Mouse (Mus musculus) liver, embryonic 12.5 days (tissue): ENCODE measurements around the gene Musk. TPM values are rescaled to one million over a fixed set of nuclear protein-coding genes. Genes with fewer than 3 reads are reported as not detected.
"Not testable (repeated sequence)": the region's sequence is repeated elsewhere in the genome, so short reads cannot be mapped to it uniquely, and the experiment has no call there.

Experiments
- ATAC-seq: fragments of 200-750 bp; cut with Nextera tagmentation; 2 replicates; pipeline ENCODE4 v1.8.0; 2017; ENCODE audit warnings: moderate number of reproducible peaks, mild to moderate bottlenecking, moderate library complexity
- H3K27ac ChIP-seq: fragments of 300-500 bp; sonication (generic); 2 replicates; pipeline ENCODE4 v1.5.1; 2016; ENCODE audit warnings: mild to moderate bottlenecking
- H3K27me3 ChIP-seq: fragments of 300-500 bp; sonication (generic); replicated peaks from 2 replicates; pipeline ENCODE4 v1.6.1; 2016; ENCODE audit warnings: mild to moderate bottlenecking, moderate library complexity
- H3K36me3 ChIP-seq: fragments of 300-500 bp; sonication (generic); 2 replicates; pipeline ENCODE4 v1.6.1; 2016; ENCODE audit warnings: mild to moderate bottlenecking, moderate library complexity
- H3K4me1 ChIP-seq: fragments of 300-500 bp; sonication (generic); 2 replicates; pipeline ENCODE4 v1.6.1; 2016
- H3K4me2 ChIP-seq: fragments of 300-500 bp; sonication (generic); 2 replicates; pipeline ENCODE4 v1.6.1; 2016; ENCODE audit warnings: mild to moderate bottlenecking, moderate library complexity
- H3K4me3 ChIP-seq: fragments of 300-500 bp; sonication (generic); 2 replicates; pipeline ENCODE4 v1.5.1; 2016; ENCODE audit warnings: mild to moderate bottlenecking, moderate library complexity
- H3K9ac ChIP-seq: fragments of 300-500 bp; sonication (generic); 2 replicates; pipeline ENCODE4 v1.6.1; 2016; ENCODE audit warnings: mild to moderate bottlenecking, moderate library complexity
- H3K9me3 ChIP-seq: fragments of 300-500 bp; sonication (generic); replicated peaks from 2 replicates; pipeline ENCODE4 v1.6.1; 2016; ENCODE audit warnings: mild to moderate bottlenecking, moderate library complexity
- WGBS: fragments of 180-500 bp; shearing (Covaris S2); methylation state at CpG from one replicate; pipeline ENCODE4 v1.1.7; 2016; ENCODE audit not compliant: insufficient replicate concordance; 5-methylcytosine and 5-hydroxymethylcytosine counted together
- polyA plus RNA-seq: library from polyadenylated mRNA; unstranded; fragments of >200 nt; fragmentation: Nextera tagmentation; extraction: Ambion mirVana; gene quantifications from 2 replicates; pipeline ENCODE4 v1.2.1, GENCODE M21; 2016

Gene Musk
- polyA plus RNA-seq = 0.05 and 0.06 TPM in 2 replicates

DNA sequence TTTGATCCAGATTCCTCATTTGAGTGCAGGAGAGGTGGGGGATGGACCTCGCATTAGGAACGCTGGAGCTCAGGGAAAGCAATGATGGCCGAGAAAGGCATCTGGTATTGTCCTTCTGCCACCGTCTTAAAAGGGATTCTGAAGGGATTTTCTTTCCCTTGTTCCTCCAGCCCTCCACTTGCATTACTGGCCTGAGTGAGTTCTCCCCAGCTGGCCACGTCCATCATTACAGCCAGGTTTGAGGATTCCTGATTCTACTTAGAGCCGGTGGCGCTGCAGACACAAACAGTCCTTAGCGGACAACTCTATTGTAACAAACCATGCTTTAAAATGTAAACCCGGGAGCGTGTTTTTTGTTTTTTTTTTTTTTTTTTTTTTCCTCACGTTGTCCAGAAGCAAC is at the start of gene Musk:
Gene Musk, plus strand, starts transcription at position 274 of the 400 bp plus-strand sequence.
- H3K4me3 ChIP-seq = no peak within 1 kb of the TSS
- H3K9me3 ChIP-seq = no peaks in the 10 kb centered on the region
- H3K4me2 ChIP-seq = no peak within 1 kb of the TSS
- H3K27me3 ChIP-seq = no peaks in the 10 kb centered on the region
- 76% methylated on average over 11 of the region's 11 CpGs for WGBS
- no peak within 1 kb of the TSS for H3K9ac ChIP-seq
- no peaks in the 10 kb centered on the region for H3K36me3 ChIP-seq
- H3K4me1 ChIP-seq = no peaks in the 10 kb centered on the region
- ATAC-seq = no peak
- H3K27ac ChIP-seq = no peak within 1 kb of the TSS

DNA sequence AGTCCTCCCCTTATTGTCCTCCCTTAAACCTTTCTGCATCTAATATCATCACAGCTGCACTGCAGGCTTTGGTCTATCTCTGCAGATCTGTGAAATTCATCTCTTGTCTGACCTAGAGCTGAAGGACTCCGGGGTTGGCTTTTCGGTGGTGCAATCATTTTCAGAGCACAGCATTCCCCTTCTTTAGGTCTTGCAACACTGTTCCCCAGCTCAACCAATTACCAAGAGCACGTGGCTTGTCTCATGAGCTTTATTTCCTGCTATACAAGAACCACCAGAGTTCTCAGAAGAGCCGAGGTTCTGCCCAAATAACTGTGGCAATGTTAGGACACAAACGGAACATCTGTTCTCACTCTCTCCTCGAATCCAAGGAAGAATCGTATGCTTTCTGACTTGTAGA is 45.3 kb upstream of the Musk start:
- no peak overlapping the region for H3K4me3 ChIP-seq
- no peaks in the 10 kb centered on the region for H3K9me3 ChIP-seq
- no peak overlapping the region for H3K27ac ChIP-seq
- H3K4me2 ChIP-seq = no peak overlapping the region
- H3K27me3 ChIP-seq = no peaks in the 10 kb centered on the region
- H3K4me1 ChIP-seq = no peaks in the 10 kb centered on the region
- WGBS = 68% methylated on average over 7 of the region's 7 CpGs
- no peaks in the 10 kb centered on the region for H3K36me3 ChIP-seq
- H3K9ac ChIP-seq = no peak overlapping the region
- no peak for ATAC-seq

DNA sequence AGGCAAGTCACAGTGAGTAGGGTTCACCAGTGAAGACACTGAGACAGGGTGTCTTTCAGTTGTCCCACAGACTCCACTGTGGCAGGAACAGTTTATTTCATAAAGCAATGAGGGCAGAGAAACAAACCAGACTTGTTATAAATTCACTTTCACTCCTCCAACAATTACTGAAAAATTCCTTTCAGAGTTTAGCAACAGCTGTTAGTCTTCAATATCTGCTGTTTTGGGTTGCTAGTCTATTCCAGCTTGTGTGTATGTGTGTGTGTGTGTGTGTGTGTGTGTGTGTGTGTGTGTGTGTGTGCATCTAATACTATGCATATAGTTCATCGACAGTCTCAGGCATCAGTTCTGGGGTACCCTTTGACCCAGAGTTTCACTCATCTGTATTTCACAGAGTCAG is 40.2 kb upstream of the Musk start:
- no peaks in the 10 kb centered on the region for H3K36me3 ChIP-seq
- H3K4me3 ChIP-seq = no peak overlapping the region
- no peak overlapping the region for H3K4me2 ChIP-seq
- H3K27ac ChIP-seq = no peak overlapping the region
- WGBS = 93% methylated on average over 1 of the region's 1 CpGs
- H3K4me1 ChIP-seq = no peaks in the 10 kb centered on the region
- no peaks in the 10 kb centered on the region for H3K9me3 ChIP-seq
- no peaks in the 10 kb centered on the region for H3K27me3 ChIP-seq
- no peak overlapping the region for H3K9ac ChIP-seq
- ATAC-seq = no peak

DNA sequence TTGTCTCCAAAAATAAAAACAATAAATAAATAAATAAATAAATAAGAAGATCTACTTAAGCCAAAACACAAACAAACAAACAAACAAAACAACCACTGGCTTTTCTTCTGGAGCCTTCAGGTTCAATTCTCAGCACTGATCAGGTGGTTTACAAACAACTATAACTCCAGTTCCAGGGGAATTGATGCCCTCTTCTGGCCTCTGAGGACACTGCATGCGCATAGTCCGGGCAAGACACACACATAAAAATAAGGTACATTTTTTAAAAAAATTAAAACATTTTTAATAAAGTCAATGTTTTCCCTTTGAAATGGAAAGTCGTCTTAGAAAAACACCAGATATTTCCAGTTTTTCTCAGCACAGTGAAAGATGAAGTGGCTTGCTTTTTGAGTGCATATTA is 33.4 kb upstream of the Musk start:
- Histone ChIP-seq H3K4me2 (no peak overlapping the region), H3K4me1 (no peaks in the 10 kb centered on the region), H3K4me3 (no peak overlapping the region), H3K27ac (no peak overlapping the region), H3K9ac (no peak overlapping the region), H3K36me3 (no peaks in the 10 kb centered on the region), H3K9me3 (no peaks in the 10 kb centered on the region), H3K27me3 (no peaks in the 10 kb centered on the region)
- 75% methylated on average over 3 of the region's 3 CpGs for WGBS
- no peak for ATAC-seq

DNA sequence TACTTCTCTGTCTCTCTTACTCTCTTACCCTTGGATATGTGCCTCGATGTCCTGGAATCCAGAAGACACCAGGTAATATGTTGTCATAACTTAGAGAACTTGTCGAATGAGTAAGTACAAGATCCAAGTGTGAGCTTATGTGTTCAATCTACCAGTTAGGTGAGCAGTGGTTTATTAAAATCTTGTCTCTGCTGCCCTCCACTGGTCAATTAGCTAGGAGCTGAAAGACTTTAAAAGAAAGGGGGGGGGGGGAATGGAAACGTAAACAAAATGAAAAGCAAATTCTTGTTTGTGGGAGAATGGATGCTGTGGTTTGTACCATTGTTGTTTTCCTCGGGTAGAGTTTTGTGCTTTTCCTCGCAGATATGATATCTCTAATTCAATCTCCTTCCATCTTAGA is 32.4 kb upstream of the Musk start:
- H3K27me3 ChIP-seq = no peaks in the 10 kb centered on the region
- no peaks in the 10 kb centered on the region for H3K36me3 ChIP-seq
- no peaks in the 10 kb centered on the region for H3K4me1 ChIP-seq
- H3K9ac ChIP-seq = no peak overlapping the region
- no peak overlapping the region for H3K27ac ChIP-seq
- H3K9me3 ChIP-seq = no peaks in the 10 kb centered on the region
- H3K4me2 ChIP-seq = no peak overlapping the region
- no peak overlapping the region for H3K4me3 ChIP-seq
- WGBS = 24% methylated on average over 5 of the region's 5 CpGs
- ATAC-seq = no peak

DNA sequence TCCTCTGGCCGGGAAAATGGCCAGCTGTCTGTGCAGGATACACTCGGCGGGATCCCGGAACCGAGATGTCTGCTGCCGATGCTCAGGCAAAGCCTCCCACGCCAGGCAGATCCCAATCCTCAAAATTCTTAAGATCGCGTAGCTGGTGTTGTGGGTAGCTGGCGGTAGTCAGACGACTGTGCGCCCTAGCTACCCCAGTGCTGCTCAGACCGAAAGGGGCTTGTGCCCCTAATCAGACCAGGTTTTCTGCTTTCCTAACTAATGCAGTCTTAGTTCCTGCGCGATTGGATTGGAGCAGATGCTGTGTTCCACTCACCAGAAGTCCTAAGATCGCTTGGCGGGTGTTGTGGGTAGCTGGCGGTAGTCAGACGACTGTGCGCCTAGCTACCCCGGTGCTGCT is 25.0 kb upstream of the Musk start:
- 83% methylated on average over 21 of the region's 21 CpGs for WGBS
- H3K36me3 ChIP-seq, H3K27ac ChIP-seq, ATAC-seq, H3K4me3 ChIP-seq, H3K4me1 ChIP-seq, H3K4me2 ChIP-seq, H3K9ac ChIP-seq, H3K9me3 ChIP-seq, H3K27me3 ChIP-seq: not testable (repeated sequence)

DNA sequence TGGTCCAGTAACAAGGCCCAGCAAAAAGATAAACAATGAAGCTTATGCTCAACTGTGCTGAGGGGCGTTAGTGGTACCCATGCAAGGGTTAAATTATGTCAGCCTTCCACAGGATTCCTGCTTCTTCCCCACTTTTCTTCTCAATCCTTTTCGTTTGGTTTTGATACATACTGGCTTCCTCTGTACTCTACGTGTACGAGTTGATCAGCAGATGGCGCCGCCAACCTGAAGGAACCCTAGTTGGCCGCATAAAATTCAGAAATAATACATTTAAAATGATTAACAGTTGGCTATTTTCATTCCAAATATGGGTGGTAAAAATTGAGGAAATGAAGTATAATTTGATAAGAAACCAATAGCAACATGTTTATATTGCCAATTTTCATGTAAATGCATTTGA is 19.5 kb upstream of the Musk start:
- Histone ChIP-seq H3K4me1 (no peaks in the 10 kb centered on the region), H3K27me3 (no peaks in the 10 kb centered on the region), H3K4me3 (no peak overlapping the region), H3K9ac (no peak overlapping the region), H3K27ac (no peak overlapping the region), H3K36me3 (no peaks in the 10 kb centered on the region), H3K9me3 (no peaks in the 10 kb centered on the region), H3K4me2 (no peak overlapping the region)
- WGBS = 61% methylated on average over 7 of the region's 7 CpGs
- no peak for ATAC-seq

DNA sequence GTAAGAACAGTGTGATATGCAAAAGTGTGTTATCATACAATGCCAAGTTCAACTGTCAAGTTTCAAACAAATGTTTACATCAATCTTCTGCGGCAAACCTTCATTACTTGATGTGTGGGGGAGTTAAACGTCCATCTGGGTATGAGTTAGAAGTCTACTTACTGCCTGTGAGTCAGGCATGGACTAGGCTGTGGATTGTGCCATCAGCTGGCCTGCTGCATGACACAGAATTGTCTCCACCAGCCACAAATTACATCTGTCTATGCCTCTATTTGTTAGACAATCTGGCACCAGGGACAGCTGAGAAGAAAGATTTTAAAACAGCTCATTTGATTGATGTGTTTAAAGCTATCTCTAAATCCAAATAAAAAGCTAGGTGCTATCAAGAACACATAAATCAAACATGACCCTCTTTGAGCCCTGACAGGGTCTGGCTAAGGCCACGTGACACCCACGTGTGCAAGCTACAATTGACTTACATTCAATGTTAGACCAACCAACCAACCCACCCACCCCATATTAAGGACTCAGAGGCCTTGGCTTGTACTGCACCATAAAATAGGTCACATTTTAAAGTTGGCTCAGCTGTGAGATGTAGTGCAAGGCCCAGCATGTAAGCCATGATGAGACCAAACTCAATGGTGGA is 16.7 kb upstream of the Musk start:
- WGBS = 52% methylated on average over 4 of the region's 4 CpGs
- Histone ChIP-seq H3K4me2 (no peak overlapping the region), H3K27me3 (no peaks in the 10 kb centered on the region), H3K36me3 (no peaks in the 10 kb centered on the region), H3K9ac (no peak overlapping the region), H3K9me3 (no peaks in the 10 kb centered on the region), H3K27ac (no peak overlapping the region), H3K4me1 (no peaks in the 10 kb centered on the region), H3K4me3 (no peak overlapping the region)
- no peak for ATAC-seq

DNA sequence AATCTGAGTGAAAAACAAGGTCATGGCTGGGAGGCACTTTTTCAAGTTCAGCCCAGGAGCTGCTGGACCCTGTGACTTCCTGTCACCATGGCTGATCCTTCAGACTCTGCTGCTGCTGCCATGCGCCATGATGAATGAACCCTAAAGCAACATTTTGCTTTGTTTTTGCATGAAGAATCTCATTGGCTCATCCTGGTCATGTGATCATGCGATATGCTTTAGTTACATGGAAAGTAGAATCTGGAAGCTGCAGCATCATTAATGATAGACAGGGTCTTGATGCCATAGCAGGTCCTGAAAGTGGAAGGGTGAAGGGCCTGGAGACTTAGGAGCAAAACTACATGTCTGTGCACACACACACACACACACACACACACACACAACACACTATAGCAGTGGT is 15.8 kb upstream of the Musk start:
- WGBS = 72% methylated on average over 2 of the region's 2 CpGs
- H3K27me3 ChIP-seq = no peaks in the 10 kb centered on the region

DNA sequence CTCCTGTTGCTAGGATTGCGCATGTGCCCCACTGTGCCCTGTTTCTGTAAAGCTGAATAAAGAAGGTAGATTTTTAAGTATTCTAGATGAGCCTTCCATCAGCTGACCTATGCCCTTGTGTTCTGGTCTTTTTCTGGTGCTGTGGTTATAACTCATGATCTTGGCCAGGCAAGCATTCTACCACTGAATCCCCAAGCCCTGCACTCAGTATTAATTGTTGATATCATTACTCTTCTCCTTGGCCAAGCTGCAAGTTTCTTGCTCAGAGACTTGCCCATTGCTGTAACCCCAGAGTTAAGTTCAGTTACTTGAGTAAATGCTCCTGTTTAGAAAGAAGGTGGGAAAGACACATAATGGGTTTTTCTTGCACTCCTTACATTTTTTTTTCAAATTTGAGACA is 14.8 kb upstream of the Musk start:
- Histone ChIP-seq H3K27me3 (no peaks in the 10 kb centered on the region), H3K4me3 (no peak overlapping the region), H3K27ac (no peak overlapping the region), H3K36me3 (no peaks in the 10 kb centered on the region), H3K9me3 (no peaks in the 10 kb centered on the region), H3K4me2 (no peak overlapping the region), H3K4me1 (no peaks in the 10 kb centered on the region), H3K9ac (no peak overlapping the region)
- WGBS = 87% methylated on average over 1 of the region's 1 CpGs
- no peak for ATAC-seq

More for the DNA sequence above, 15.8 kb upstream of the Musk start:
- no peak overlapping the region for H3K4me2 ChIP-seq
- no peak overlapping the region for H3K4me3 ChIP-seq
- no peak overlapping the region for H3K9ac ChIP-seq
- no peaks in the 10 kb centered on the region for H3K4me1 ChIP-seq
- no peak overlapping the region for H3K27ac ChIP-seq
- no peaks in the 10 kb centered on the region for H3K9me3 ChIP-seq
- no peaks in the 10 kb centered on the region for H3K36me3 ChIP-seq
- ATAC-seq = no peak

DNA sequence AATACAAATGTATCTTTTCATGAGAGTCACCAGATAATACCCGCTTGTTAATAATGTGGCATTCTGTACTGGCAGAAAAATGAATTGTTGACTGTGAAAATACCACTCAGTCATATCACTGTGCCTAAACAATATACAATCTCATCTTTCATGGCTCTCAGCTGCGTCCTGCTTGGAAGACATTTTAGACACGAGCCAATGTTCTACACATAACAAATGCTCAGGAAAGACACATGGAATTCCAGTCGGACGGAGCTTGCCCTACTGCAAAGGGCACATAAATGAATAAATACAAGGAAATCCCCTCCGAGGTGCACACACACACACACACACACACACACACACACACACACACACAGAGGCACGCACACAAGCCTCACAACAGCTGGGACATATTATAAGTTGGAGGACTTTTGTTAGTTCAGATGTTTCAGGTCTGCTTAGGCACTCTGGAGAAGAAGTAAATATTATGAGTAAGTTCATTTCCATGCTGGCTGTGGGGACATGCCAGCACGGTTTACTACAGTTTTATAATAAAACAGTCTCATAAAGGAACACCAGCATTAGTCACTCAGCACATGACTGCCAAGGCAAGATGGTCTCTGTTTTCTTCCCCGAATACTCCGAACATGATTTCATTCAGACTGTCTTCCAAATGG is 14.1 kb upstream of the Musk start:
- Histone ChIP-seq H3K4me1 (no peaks in the 10 kb centered on the region), H3K9ac (no peak overlapping the region), H3K9me3 (no peaks in the 10 kb centered on the region), H3K27ac (no peak overlapping the region), H3K4me3 (no peak overlapping the region), H3K36me3 (no peaks in the 10 kb centered on the region), H3K4me2 (no peak overlapping the region), H3K27me3 (no peaks in the 10 kb centered on the region)
- ATAC-seq = no peak
- 71% methylated on average over 9 of the region's 10 CpGs for WGBS

DNA sequence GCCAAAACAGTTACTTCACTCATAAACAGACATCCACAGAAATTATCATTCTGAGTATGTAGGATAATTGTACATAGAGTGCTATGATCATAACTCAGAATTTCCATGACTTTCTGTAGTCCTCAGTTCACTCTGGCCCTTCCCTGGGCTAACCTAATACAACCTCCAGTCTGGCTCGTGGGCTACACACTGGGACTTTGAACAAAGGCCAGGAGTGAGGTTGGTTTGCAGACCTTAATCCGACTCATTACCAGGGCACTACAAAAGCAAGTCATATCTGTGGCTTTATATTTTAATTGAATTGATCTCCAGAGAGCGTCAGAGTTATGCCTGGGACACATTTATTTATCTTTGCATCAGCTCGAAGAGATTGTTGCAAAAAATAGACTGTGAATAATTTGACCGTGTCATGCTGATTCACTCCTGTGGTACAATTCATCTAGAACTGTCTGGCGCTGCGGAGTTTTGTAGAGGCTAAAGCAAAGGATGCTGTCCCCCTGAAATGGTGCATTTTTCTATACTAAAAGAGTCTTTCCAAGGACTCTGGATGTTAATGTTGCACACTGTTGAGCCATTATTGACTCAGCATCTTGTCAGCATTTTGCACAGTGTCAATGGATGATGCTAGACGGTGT is 10.4 kb upstream of the Musk start:
- no peaks in the 10 kb centered on the region for H3K4me1 ChIP-seq
- no peaks in the 10 kb centered on the region for H3K27me3 ChIP-seq
- H3K4me3 ChIP-seq = no peak overlapping the region
- no peak overlapping the region for H3K4me2 ChIP-seq
- H3K9ac ChIP-seq = no peak overlapping the region
- H3K9me3 ChIP-seq = no peaks in the 10 kb centered on the region
- H3K27ac ChIP-seq = no peak overlapping the region
- no peak for ATAC-seq
- no peaks in the 10 kb centered on the region for H3K36me3 ChIP-seq
- WGBS = 59% methylated on average over 8 of the region's 8 CpGs
